Mouse (Mus musculus) ovary, adult 2 months (tissue): ENCODE data around the gene Men1. TPM values are rescaled to one million over a fixed set of nuclear protein-coding genes. Genes with fewer than 3 reads are reported as not detected.

Experiments used
- polyA plus RNA-seq: library from polyadenylated mRNA; depleted of rRNA; stranded (reverse); fragments of >200 nt; gene quantifications from 2 replicates; pipeline ENCODE4 v1.2.3, GENCODE M21; 2012; rRNA removed

Men1 gene
- polyA plus RNA-seq = 91.9 and 113 TPM in 2 replicates

DNA sequence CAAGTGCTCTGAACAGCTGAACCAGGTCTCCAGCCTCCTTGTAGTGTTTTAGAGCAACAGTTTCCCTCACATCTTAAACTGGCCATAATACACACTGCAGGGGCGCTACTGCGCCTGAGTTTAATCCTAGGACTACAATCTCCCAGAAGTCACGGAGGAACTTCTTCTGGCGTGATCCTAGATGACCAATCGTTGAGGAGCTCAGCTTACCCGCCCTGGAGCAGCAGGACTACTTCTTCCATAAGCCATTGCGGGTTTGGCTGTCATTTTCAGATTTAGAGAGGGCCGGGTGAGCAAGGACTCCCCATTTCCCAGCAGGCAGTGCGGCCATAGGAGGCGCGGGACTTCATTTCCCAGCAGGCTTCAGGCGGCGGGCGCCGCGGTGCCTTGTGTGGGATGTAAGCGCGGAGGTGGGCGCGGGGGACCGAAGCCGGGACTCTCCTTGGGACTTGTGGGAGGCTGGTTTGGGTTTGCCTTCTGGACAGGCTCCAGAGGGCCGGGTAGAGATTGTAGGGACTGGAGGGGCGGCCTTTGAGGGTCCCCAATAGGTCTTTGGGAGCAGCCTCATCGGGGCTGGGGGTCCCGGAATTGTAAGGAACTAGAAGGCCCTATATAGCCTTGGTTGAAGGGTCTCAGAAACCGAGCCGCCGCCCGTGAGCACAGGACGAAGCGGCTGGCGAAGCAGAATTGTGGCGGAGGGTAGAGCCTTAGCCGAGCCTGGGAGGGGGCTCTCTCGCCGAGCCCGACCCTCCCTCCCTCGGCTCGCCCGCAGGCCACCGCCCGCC is at the start of gene Men1:
Gene Men1, plus strand, starts transcription at position 307 of the 785 bp plus-strand sequence.

DNA sequence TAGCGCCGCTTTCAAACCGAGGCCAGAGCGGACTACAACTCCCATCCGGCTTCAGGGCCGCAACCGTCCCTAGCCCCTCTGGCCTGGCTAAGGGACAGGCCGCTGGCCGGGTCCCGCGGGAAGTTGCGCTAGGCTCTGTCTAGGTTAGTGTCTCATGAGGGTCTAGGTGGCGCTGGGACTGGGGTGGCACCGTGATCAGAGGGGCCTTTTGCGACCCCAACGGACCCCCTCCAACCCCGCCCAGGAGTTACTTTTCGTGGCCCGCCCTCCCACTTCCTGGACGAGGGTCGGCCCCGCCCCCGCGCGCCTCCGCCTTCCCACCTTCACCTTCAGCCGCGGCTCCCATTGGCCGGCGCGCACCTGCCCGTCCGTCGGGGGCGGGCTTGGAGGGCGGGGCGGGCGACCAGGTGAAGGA is 28.6 kb upstream of the Men1 start, which contains the start of gene Cdc42bpg:
Gene Cdc42bpg, plus strand, starts transcription at position 320 of the 415 bp plus-strand sequence.

GRCm38 (mm10) chr19:6340524-6341452 is 6.0 kb downstream of the Men1 start, which contains the start of gene Map4k2:
Map4k2 (plus strand) TSS chr19:6341135.

DNA sequence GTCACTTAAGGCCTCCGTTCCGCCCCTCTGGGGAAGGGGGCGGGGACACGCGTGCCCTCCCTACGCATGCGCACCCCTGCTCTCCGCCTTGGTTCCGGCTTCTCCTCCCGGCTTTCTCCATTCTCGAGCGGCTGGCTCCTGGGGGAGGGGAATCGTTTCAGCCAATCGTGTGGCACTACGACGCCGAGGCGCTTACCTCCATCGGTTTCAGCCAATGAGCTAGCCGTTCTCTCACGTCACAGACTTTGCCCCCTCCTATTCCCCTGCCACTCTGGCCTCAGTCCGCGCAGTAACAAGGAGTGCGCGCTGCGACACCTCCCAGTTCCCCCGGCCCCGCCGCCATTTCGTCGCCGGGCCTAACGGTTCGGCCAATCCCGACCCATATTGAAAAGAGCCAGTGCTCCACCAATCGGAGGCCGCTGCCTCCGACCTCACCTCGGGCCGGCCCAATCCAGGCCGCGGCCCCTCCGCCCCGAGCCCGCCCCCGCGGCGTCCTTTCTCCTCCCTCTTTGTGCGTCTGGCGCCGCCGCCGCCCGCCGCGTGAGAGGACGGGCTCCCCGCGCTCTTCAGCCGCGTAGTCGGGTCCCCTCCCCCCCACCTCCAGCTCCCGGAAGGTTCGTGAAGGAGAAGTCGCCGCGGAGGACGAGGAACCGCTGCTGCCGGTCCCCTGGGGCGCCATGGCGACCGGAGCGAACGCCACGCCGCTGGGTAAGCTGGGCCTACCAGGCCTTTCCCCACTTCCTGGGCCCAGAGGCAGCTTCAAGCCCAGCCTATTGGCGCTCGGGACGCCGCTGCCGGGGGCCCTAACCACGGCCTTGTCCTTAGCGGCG is 28.8 kb downstream of the Men1 start, which contains the start of gene Sf1:
Gene Sf1, plus strand, starts transcription at position 280 of the 830 bp plus-strand sequence.

DNA sequence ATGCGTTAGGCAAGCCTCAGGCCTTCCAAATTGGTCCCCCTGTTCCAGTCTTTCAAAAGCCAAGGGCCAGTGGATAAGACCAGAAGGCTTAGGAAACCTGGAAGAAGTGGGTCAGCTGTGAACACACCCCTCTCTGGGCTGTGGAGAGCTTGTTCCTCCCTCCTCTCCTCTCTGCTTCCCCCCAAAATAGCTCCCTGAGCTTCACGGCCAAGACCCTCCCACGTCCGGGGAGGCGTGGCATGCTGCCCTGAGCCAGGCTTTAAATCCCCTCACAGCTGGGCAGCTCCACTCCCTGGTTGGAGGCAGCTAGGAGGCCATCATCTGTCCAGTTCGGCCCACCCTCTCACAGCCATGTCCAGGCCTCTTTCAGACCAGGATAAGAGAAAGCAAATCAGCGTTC is 49.3 kb downstream of the Men1 start, which contains the start of gene Pygm:
Gene Pygm, plus strand, starts transcription at position 272 of the 400 bp plus-strand sequence.

Other genes starting within 250 kb of the Men1 start
- 5.0 and 7.6 TPM in 2 replicates for gene Cdca5, start 250.0 kb upstream of the Men1 start, polyA plus RNA-seq
- not detected in 2 replicates for gene AC131692.1, start 240.6 kb upstream of the Men1 start, polyA plus RNA-seq
- 0.57 and 0.89 TPM in 2 replicates for gene Naaladl1, start 229.2 kb upstream of the Men1 start, polyA plus RNA-seq
- gene Sac3d1, start 216.3 kb upstream of the Men1 start, polyA plus RNA-seq = 95.3 and 147 TPM in 2 replicates
- gene Snx15, start 206.7 kb upstream of the Men1 start, polyA plus RNA-seq = 30.1 and 33.9 TPM in 2 replicates
- 5.3 and 8.6 TPM in 2 replicates for gene Batf2, start 194.0 kb upstream of the Men1 start, polyA plus RNA-seq
- 157 and 174 TPM in 2 replicates for gene Arl2, start 193.4 kb upstream of the Men1 start, polyA plus RNA-seq
- 0.44 and 0.75 TPM in 2 replicates for gene Majin, start 150.6 kb upstream of the Men1 start, polyA plus RNA-seq
- 58.5 and 77.5 TPM in 2 replicates for gene Gpha2, start 108.6 kb upstream of the Men1 start, polyA plus RNA-seq
- 108 and 236 TPM in 2 replicates for gene Ppp2r5b, start 99.1 kb upstream of the Men1 start, polyA plus RNA-seq
- gene Atg2a, start 93.3 kb upstream of the Men1 start, polyA plus RNA-seq = 59.3 and 62.5 TPM in 2 replicates
- gene Ehd1, start 58.3 kb upstream of the Men1 start, polyA plus RNA-seq = 255 and 442 TPM in 2 replicates
- gene Cdc42bpg, start 28.5 kb upstream of the Men1 start, polyA plus RNA-seq = 22.0 and 23.7 TPM in 2 replicates
- gene Map4k2, start 6.2 kb downstream of the Men1 start, polyA plus RNA-seq = 169 and 208 TPM in 2 replicates
- gene Sf1, start 28.7 kb downstream of the Men1 start, polyA plus RNA-seq = 206 and 238 TPM in 2 replicates
- 19.9 and 23.9 TPM in 2 replicates for gene Pygm, start 49.4 kb downstream of the Men1 start, polyA plus RNA-seq
- gene Rasgrp2, start 64.4 kb downstream of the Men1 start, polyA plus RNA-seq = 86.4 and 103 TPM in 2 replicates
- 5.9 and 11.2 TPM in 2 replicates for gene Nrxn2, start 83.8 kb downstream of the Men1 start, polyA plus RNA-seq
- gene Slc22a12, start 208.1 kb downstream of the Men1 start, polyA plus RNA-seq = 0.32 TPM in 1 of 2 replicates, not detected in the other